Comparison of ENCODE assay signal across 19 mouse cellular contexts in the genomic region with DNA sequence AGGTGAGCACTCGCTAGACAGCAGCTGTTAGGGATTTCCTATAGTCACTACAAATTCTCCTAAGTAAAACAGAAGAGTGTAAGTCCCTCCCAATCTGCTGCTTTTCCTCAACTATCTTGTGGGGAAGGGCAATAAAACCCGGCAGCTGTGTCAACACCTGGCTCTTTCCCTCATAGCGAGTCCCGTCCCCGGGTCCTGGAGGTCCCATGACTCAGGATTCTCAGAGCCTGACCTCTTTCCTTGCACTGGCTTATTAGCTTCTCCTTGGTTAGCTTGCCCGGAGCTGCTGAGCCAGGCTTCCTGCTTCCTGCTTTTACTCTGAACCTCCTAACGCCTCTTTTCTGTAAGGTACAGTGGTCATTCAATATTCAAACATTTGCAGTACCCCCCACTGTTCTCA. TPM values are rescaled to one million over a fixed set of nuclear protein-coding genes. Genes with fewer than 3 reads are reported as not detected.
DNase-seq lines count a peak whose midpoint lies in the region; ATAC-seq lines count a peak whose summit lies in the region.
"Had no signal": no experiment of that assay in that cellular context is flagged by ENCODE, and none has a peak within 500 bp of the region (broad histone marks: within the 10 kb centered on the region; RNA-seq: fewer than 3 reads in every experiment).

No protein-coding gene starts in this region.

- no peak for DNase-seq in kidney, postnatal 4 days
- peak; percentile 51 for DNase-seq in embryo, embryonic 10.5 days (ENCODE audit: low spot score)
- DNase-seq in layer of hippocampus, adult 9-10 months (ENCODE audit: low spot score), result no peak
- DNase-seq in layer of hippocampus, adult 8-10 months (ENCODE audit: low spot score in 2 of 2), result no peak
- no peak for DNase-seq in urinary bladder, postnatal 14 days (ENCODE audit: low spot score)
- DNase-seq: gastrocnemius, postnatal 14 days; lung, embryonic 14.5 days; retina, postnatal 1 day; thymus, postnatal 14 days had no signal

- H3K36me3 ChIP-seq in kidney, embryonic 14.5 days (ENCODE audit: control insufficient read depth, insufficient read depth, low read length), result peaks cover 4% of the 10 kb centered on the region; the same call in 1 of the 2 replicates
- peaks cover 7% of the 10 kb centered on the region; the same call in 1 of the 2 replicates for H3K36me3 ChIP-seq in intestine, embryonic 15.5 days
- peaks cover 7% of the 10 kb centered on the region; the same call in 1 of the 2 replicates for H3K36me3 ChIP-seq in stomach, embryonic 15.5 days

- no peaks in the 10 kb centered on the region for H3K9me3 ChIP-seq in kidney, embryonic 14.5 days (ENCODE audit: control insufficient read depth, low read length)
- no peaks in the 10 kb centered on the region for H3K9me3 ChIP-seq in intestine, embryonic 15.5 days
- no peaks in the 10 kb centered on the region for H3K9me3 ChIP-seq in stomach, embryonic 15.5 days
- H3K9me3 ChIP-seq: limb, embryonic 15.5 days had no signal

- H3K27me3 ChIP-seq in kidney, embryonic 14.5 days (ENCODE audit: control insufficient read depth, insufficient read depth, low read length), result no peaks in the 10 kb centered on the region
- no peaks in the 10 kb centered on the region for H3K27me3 ChIP-seq in intestine, embryonic 15.5 days (replicated peaks)
- no peaks in the 10 kb centered on the region for H3K27me3 ChIP-seq in stomach, embryonic 15.5 days (replicated peaks)
- H3K27me3 ChIP-seq: limb, embryonic 15.5 days; Patski had no signal

- no peak overlapping the region for H3K9ac ChIP-seq in kidney, embryonic 14.5 days (ENCODE audit: low read depth, low read length)
- H3K9ac ChIP-seq in intestine, embryonic 15.5 days, result no peak overlapping the region
- H3K9ac ChIP-seq in stomach, embryonic 15.5 days, result no peak overlapping the region
- H3K9ac ChIP-seq: limb, embryonic 15.5 days; lung, embryonic 14.5 days had no signal

- H3K4me3 ChIP-seq in kidney, embryonic 14.5 days (ENCODE audit: low read length), result no peak overlapping the region
- H3K4me3 ChIP-seq in intestine, embryonic 15.5 days (replicated peaks), result no peak overlapping the region
- H3K4me3 ChIP-seq in stomach, embryonic 15.5 days (replicated peaks), result no peak overlapping the region
- H3K4me3 ChIP-seq: erythroblast, embryonic 14.5 days; left cerebral cortex, adult 2 months; limb, embryonic 15.5 days had no signal

- ATAC-seq in kidney, embryonic 14.5 days (ENCODE audit: low FRiP score, low TSS enrichment), result 0 out of 2 replicates have a peak, but pooled peaks have one; percentile 20
- ATAC-seq in intestine, embryonic 15.5 days, result peak; percentile 88
- peak; percentile 66 for ATAC-seq in stomach, embryonic 15.5 days (ENCODE audit: insufficient read depth, low FRiP score, low read depth)
- ATAC-seq: forebrain, embryonic 16.5 days; Patski had no signal

- H3K27ac ChIP-seq in kidney, embryonic 14.5 days (ENCODE audit: low read depth, low read length), result 0 out of 2 replicates have a peak overlapping the region, but pooled peaks have one; percentile 38
- H3K27ac ChIP-seq in intestine, embryonic 15.5 days, result peak overlapping the region; percentile 66; the same call in 1 of the 2 replicates
- H3K27ac ChIP-seq in stomach, embryonic 15.5 days, result peak overlapping the region; percentile 17
- H3K27ac ChIP-seq: left cerebral cortex, adult 2 months; limb, embryonic 15.5 days had no signal

- 14% methylated on average over 7 of the region's 7 CpGs for WGBS in kidney, embryonic 14.5 days
- 24% methylated on average over 7 of the region's 7 CpGs for WGBS in intestine, embryonic 15.5 days
- 40% methylated on average over 7 of the region's 7 CpGs for WGBS in stomach, embryonic 15.5 days

- H3K4me1 ChIP-seq in kidney, embryonic 14.5 days (ENCODE audit: control insufficient read depth, insufficient read depth, low read length), result no peaks in the 10 kb centered on the region
- H3K4me1 ChIP-seq in intestine, embryonic 15.5 days (replicated peaks), result peaks cover 10% of the 10 kb centered on the region
- 0 out of 2 replicates have a peak, but pooled peaks cover 3% of the 10 kb centered on the region for H3K4me1 ChIP-seq in stomach, embryonic 15.5 days

- no peak overlapping the region for H3K4me2 ChIP-seq in kidney, embryonic 14.5 days (replicated peaks; ENCODE audit: low read depth, low read length)
- no peak overlapping the region for H3K4me2 ChIP-seq in intestine, embryonic 15.5 days (replicated peaks)
- H3K4me2 ChIP-seq in stomach, embryonic 15.5 days, result no peak overlapping the region
- H3K4me2 ChIP-seq: heart, embryonic 11.5 days; limb, embryonic 15.5 days; lung, embryonic 14.5 days had no signal

RNA-seq across cellular contexts. Expression of gene Aph1c, which starts 21.3 kb away (rescaled TPM):
- 3.3 and 4.7 TPM in 2 replicates for polyA plus RNA-seq in kidney, embryonic 14.5 days (2014; fragmentation: Nextera tagmentation; extraction: Ambion mirVana)
- 3.4 and 4.5 TPM in 2 replicates for polyA plus RNA-seq in intestine, embryonic 15.5 days (2015; fragmentation: Nextera tagmentation; extraction: Ambion mirVana)
- 5.1 and 5.7 TPM in 2 replicates for polyA plus RNA-seq in stomach, embryonic 15.5 days (2015; fragmentation: Nextera tagmentation; extraction: Ambion mirVana)
- total RNA-seq in layer of hippocampus, adult 8-10 months (2022), result 10 to 100 TPM in 2 of 4 experiments, 1 to 10 TPM in 2; 7.3 to 11.2 (median 9.6) TPM
- polyA plus RNA-seq: erythroblast, embryonic 14.5 days had no signal

RNA-seq across cellular contexts. Expression of gene Gm10647, which starts 59.0 kb away (rescaled TPM):
- 0.40 and 0.81 TPM in 2 replicates for polyA plus RNA-seq in kidney, embryonic 14.5 days (2014; fragmentation: Nextera tagmentation; extraction: Ambion mirVana)
- polyA plus RNA-seq in intestine, embryonic 15.5 days (2015; fragmentation: Nextera tagmentation; extraction: Ambion mirVana), result 0.52 and 0.69 TPM in 2 replicates
- 0.80 and 1.0 TPM in 2 replicates for polyA plus RNA-seq in stomach, embryonic 15.5 days (2015; fragmentation: Nextera tagmentation; extraction: Ambion mirVana)
- under 1 TPM; 0.18 to 0.60 (median 0.45) TPM for total RNA-seq in layer of hippocampus, adult 8-10 months (2022)
- total RNA-seq: neutrophil, adult 5-6 weeks had no signal
- polyA plus RNA-seq: erythroblast, embryonic 14.5 days had no signal

Comparison
In these comparisons a context has a peak if more than half of its experiments do, and no peak if none do; other contexts are left out.
1. ATAC-seq: peak in every context shown above with its lines; median percentile 88 in intestine, embryonic 15.5 days; 66 in stomach, embryonic 15.5 days; 20 in kidney, embryonic 14.5 days.